Comparison of ENCODE assay signal across 13 mouse cellular contexts in genomic region chr4:34907026-34907425, GRCm38 (mm10). TPM values are rescaled to one million over a fixed set of nuclear protein-coding genes. Genes with fewer than 3 reads are reported as not detected.
A peak's percentile ranks its signal among the peaks of the same experiment; 100 is the strongest.
DNase-seq lines count a peak whose midpoint lies in the region; ATAC-seq and TF ChIP-seq lines count a peak whose summit lies in the region.
"Had no signal": no experiment of that assay in that cellular context is flagged by ENCODE, and none has a peak within 500 bp of the region (broad histone marks: within the 10 kb centered on the region; RNA-seq: fewer than 3 reads in every experiment).

No protein-coding gene starts in this region.

- no peak for ATAC-seq in hindbrain, postnatal 0 days
- ATAC-seq in hindbrain, embryonic 16.5 days, result no peak
- no peak for ATAC-seq in neural tube, embryonic 15.5 days (ENCODE audit: low FRiP score)
- no peak for ATAC-seq in embryonic facial prominence, embryonic 11.5 days (replicated peaks; ENCODE audit: insufficient number of reproducible peaks, low FRiP score, low TSS enrichment, low read depth)

- TF ChIP-seq POLR2A in thymus, adult 2 months (IDR thresholded peaks at IDR 0.05; ENCODE audit: control insufficient read depth, extremely low read depth, insufficient read depth, low read length, poor library complexity), result no peak

- H3K4me1 ChIP-seq in hindbrain, postnatal 0 days (ENCODE audit: insufficient read depth, low read length), result no peaks in the 10 kb centered on the region
- H3K4me1 ChIP-seq in hindbrain, embryonic 16.5 days (ENCODE audit: control insufficient read depth, insufficient read depth, low read depth, low read length), result no peaks in the 10 kb centered on the region
- H3K4me1 ChIP-seq in neural tube, embryonic 15.5 days, result no peaks in the 10 kb centered on the region
- no peaks in the 10 kb centered on the region for H3K4me1 ChIP-seq in embryonic facial prominence, embryonic 11.5 days (ENCODE audit: control insufficient read depth, insufficient read depth, low read length)
- H3K4me1 ChIP-seq in thymus, adult 2 months (replicated peaks; ENCODE audit: control insufficient read depth, insufficient read depth, low read length), result no peaks in the 10 kb centered on the region
- H3K4me1 ChIP-seq: forebrain, embryonic 10.5 days; limb, embryonic 15.5 days had no signal

- WGBS in hindbrain, postnatal 0 days, result 46% methylated on average over 14 of the region's 14 CpGs
- 45% methylated on average over 14 of the region's 14 CpGs for WGBS in hindbrain, embryonic 16.5 days
- WGBS in neural tube, embryonic 15.5 days, result 49% methylated on average over 14 of the region's 14 CpGs
- WGBS in embryonic facial prominence, embryonic 11.5 days, result 40% methylated on average over 14 of the region's 14 CpGs
- 83% methylated on average over 14 of the region's 14 CpGs for WGBS in thymus, adult 2 months

- H3K36me3 ChIP-seq in hindbrain, postnatal 0 days (ENCODE audit: insufficient read depth, low read length), result no peaks in the 10 kb centered on the region
- no peaks in the 10 kb centered on the region for H3K36me3 ChIP-seq in hindbrain, embryonic 16.5 days (ENCODE audit: control insufficient read depth, insufficient read depth, low read length)
- no peaks in the 10 kb centered on the region for H3K36me3 ChIP-seq in neural tube, embryonic 15.5 days
- H3K36me3 ChIP-seq in embryonic facial prominence, embryonic 11.5 days (replicated peaks; ENCODE audit: control insufficient read depth, insufficient read depth, low read depth, low read length), result no peaks in the 10 kb centered on the region
- no peaks in the 10 kb centered on the region for H3K36me3 ChIP-seq in thymus, adult 2 months (ENCODE audit: control insufficient read depth, insufficient read depth, low read length)
- H3K36me3 ChIP-seq: forebrain, embryonic 10.5 days; limb, embryonic 15.5 days had no signal

- H3K4me2 ChIP-seq in hindbrain, postnatal 0 days (ENCODE audit: low read depth, low read length), result 0 out of 2 replicates have a peak overlapping the region, but pooled peaks have one; percentile 19
- H3K4me2 ChIP-seq in hindbrain, embryonic 16.5 days (ENCODE audit: low read length), result no peak overlapping the region
- peak overlapping the region; percentile 1; the same call in 1 of the 2 replicates for H3K4me2 ChIP-seq in neural tube, embryonic 15.5 days
- no peak overlapping the region for H3K4me2 ChIP-seq in embryonic facial prominence, embryonic 11.5 days (ENCODE audit: low read depth, low read length)
- H3K4me2 ChIP-seq: limb, embryonic 15.5 days had no signal

- no peak for TF ChIP-seq CTCF in hindbrain, postnatal 0 days (IDR thresholded peaks at IDR 0.05; ENCODE audit: low read depth)
- no peak for TF ChIP-seq CTCF in thymus, adult 2 months (IDR thresholded peaks at IDR 0.05; ENCODE audit: borderline replicate concordance, control insufficient read depth, extremely low read depth, insufficient read depth, low read length, poor library complexity)

- H3K9me3 ChIP-seq in hindbrain, postnatal 0 days (ENCODE audit: low read length), result no peaks in the 10 kb centered on the region
- no peaks in the 10 kb centered on the region for H3K9me3 ChIP-seq in hindbrain, embryonic 16.5 days (ENCODE audit: control insufficient read depth, low read length)
- H3K9me3 ChIP-seq in neural tube, embryonic 15.5 days (replicated peaks), result no peaks in the 10 kb centered on the region
- H3K9me3 ChIP-seq in embryonic facial prominence, embryonic 11.5 days (replicated peaks; ENCODE audit: control insufficient read depth, low read length), result no peaks in the 10 kb centered on the region
- H3K9me3 ChIP-seq: forebrain, embryonic 10.5 days; limb, embryonic 15.5 days had no signal

- no peak overlapping the region for H3K27ac ChIP-seq in hindbrain, postnatal 0 days
- no peak overlapping the region for H3K27ac ChIP-seq in hindbrain, embryonic 16.5 days (ENCODE audit: low read depth, low read length)
- no peak overlapping the region for H3K27ac ChIP-seq in neural tube, embryonic 15.5 days (replicated peaks)
- H3K27ac ChIP-seq in embryonic facial prominence, embryonic 11.5 days (replicated peaks; ENCODE audit: low read depth, low read length), result no peak overlapping the region
- H3K27ac ChIP-seq in thymus, adult 2 months (ENCODE audit: control insufficient read depth, insufficient read depth, low read length), result no peak overlapping the region
- H3K27ac ChIP-seq: forebrain, embryonic 10.5 days; limb, embryonic 15.5 days had no signal

- H3K27me3 ChIP-seq in hindbrain, postnatal 0 days (ENCODE audit: insufficient read depth, low read length), result no peaks in the 10 kb centered on the region
- no peaks in the 10 kb centered on the region for H3K27me3 ChIP-seq in hindbrain, embryonic 16.5 days (replicated peaks; ENCODE audit: control insufficient read depth, insufficient read depth, low read length)
- no peaks in the 10 kb centered on the region for H3K27me3 ChIP-seq in neural tube, embryonic 15.5 days (replicated peaks)
- H3K27me3 ChIP-seq in embryonic facial prominence, embryonic 11.5 days (ENCODE audit: control insufficient read depth, insufficient read depth, low read length), result no peaks in the 10 kb centered on the region
- no peaks in the 10 kb centered on the region for H3K27me3 ChIP-seq in thymus, adult 2 months (ENCODE audit: control insufficient read depth, insufficient read depth, low read length)
- H3K27me3 ChIP-seq: limb, embryonic 15.5 days had no signal

- H3K9ac ChIP-seq in hindbrain, postnatal 0 days (replicated peaks; ENCODE audit: low read length), result no peak overlapping the region
- H3K9ac ChIP-seq in hindbrain, embryonic 16.5 days (ENCODE audit: low read depth, low read length), result no peak overlapping the region
- no peak overlapping the region for H3K9ac ChIP-seq in neural tube, embryonic 15.5 days (replicated peaks)
- H3K9ac ChIP-seq in embryonic facial prominence, embryonic 11.5 days (replicated peaks; ENCODE audit: low read length), result no peak overlapping the region
- H3K9ac ChIP-seq: limb, embryonic 15.5 days had no signal

- peak; percentile 11 for DNase-seq in hindbrain, postnatal 0 days (ENCODE audit: low spot score)
- DNase-seq in neural tube, embryonic 10.5 days (ENCODE audit: extremely low spot score, low spot score), result no peak
- peak; percentile 63 for DNase-seq in embryonic facial prominence, embryonic 11.5 days (ENCODE audit: low spot score)
- DNase-seq in mesoderm, embryonic 11.5 days (ENCODE audit: low read depth, low spot score), result peak; percentile 7
- no peak for DNase-seq in thymus, adult 2 months
- DNase-seq: cerebellum, postnatal 14 days; gastrocnemius, postnatal 36 days; kidney, adult 11 months had no signal

- H3K4me3 ChIP-seq in hindbrain, postnatal 0 days (ENCODE audit: low read length), result no peak overlapping the region
- no peak overlapping the region for H3K4me3 ChIP-seq in hindbrain, embryonic 16.5 days (ENCODE audit: low read length)
- H3K4me3 ChIP-seq in neural tube, embryonic 15.5 days (replicated peaks), result no peak overlapping the region
- H3K4me3 ChIP-seq in embryonic facial prominence, embryonic 11.5 days (ENCODE audit: low read depth, low read length), result no peak overlapping the region
- H3K4me3 ChIP-seq in thymus, adult 2 months (ENCODE audit: control insufficient read depth, insufficient read depth, low read length), result no peak overlapping the region
- H3K4me3 ChIP-seq: forebrain, embryonic 10.5 days; limb, embryonic 15.5 days had no signal

RNA-seq across cellular contexts. Expression of gene Cga, which starts 13.4 kb away (rescaled TPM):
- total RNA-seq in hindbrain, postnatal 0 days (2014; rRNA removed), result not detected in 2 replicates
- not detected in 2 replicates for polyA plus RNA-seq in hindbrain, postnatal 0 days (2015; fragmentation: Nextera tagmentation; extraction: Ambion mirVana)
- polyA plus RNA-seq in hindbrain, embryonic 16.5 days (2015; fragmentation: Nextera tagmentation; extraction: Ambion mirVana), result 0.48 TPM in 1 of 2 replicates, not detected in the other
- 0.31 and 0.37 TPM in 2 replicates for polyA plus RNA-seq in neural tube, embryonic 15.5 days (2015; fragmentation: Nextera tagmentation; extraction: Ambion mirVana)
- polyA plus RNA-seq in embryonic facial prominence, embryonic 11.5 days (2014; fragmentation: Nextera tagmentation; extraction: Ambion mirVana), result 2.1 and 3.2 TPM in 2 replicates
- 0.43 and 1.00 TPM in 2 replicates for polyA plus RNA-seq in thymus, adult 2 months (2012; rRNA removed)
- total RNA-seq: gastrocnemius, postnatal 36 days; layer of hippocampus, postnatal 14 days had no signal
- polyA plus RNA-seq: limb, embryonic 15.5 days had no signal

RNA-seq across cellular contexts. Expression of gene Zfp292, which starts 24.3 kb away (rescaled TPM):
- total RNA-seq in hindbrain, postnatal 0 days (2014; rRNA removed), result 22.6 and 25.6 TPM in 2 replicates
- polyA plus RNA-seq in hindbrain, postnatal 0 days (2015; fragmentation: Nextera tagmentation; extraction: Ambion mirVana), result 15.1 and 15.6 TPM in 2 replicates
- 19.1 and 21.3 TPM in 2 replicates for polyA plus RNA-seq in hindbrain, embryonic 16.5 days (2015; fragmentation: Nextera tagmentation; extraction: Ambion mirVana)
- polyA plus RNA-seq in neural tube, embryonic 15.5 days (2015; fragmentation: Nextera tagmentation; extraction: Ambion mirVana), result 20.0 and 20.3 TPM in 2 replicates
- 34.6 and 36.4 TPM in 2 replicates for polyA plus RNA-seq in embryonic facial prominence, embryonic 11.5 days (2014; fragmentation: Nextera tagmentation; extraction: Ambion mirVana)
- polyA plus RNA-seq in thymus, adult 2 months (2012; rRNA removed), result 6.8 and 7.1 TPM in 2 replicates

Comparison
In these comparisons a context has a peak if more than half of its experiments do, and no peak if none do; other contexts are left out.
1. H3K4me2 ChIP-seq: peak in hindbrain, postnatal 0 days (single experiment) and neural tube, embryonic 15.5 days (single experiment); none in hindbrain, embryonic 16.5 days (single experiment) and embryonic facial prominence, embryonic 11.5 days (single experiment).
2. DNase-seq: peak in hindbrain, postnatal 0 days (single experiment), embryonic facial prominence, embryonic 11.5 days (single experiment) and mesoderm, embryonic 11.5 days (single experiment); none in neural tube, embryonic 10.5 days (single experiment) and thymus, adult 2 months (single experiment).